Mouse (Mus musculus): ENCODE measurements around the gene Hsd17b11.
"Not testable (repeated sequence)": the region's sequence is repeated elsewhere in the genome, so short reads cannot be mapped to it uniquely, and the experiment has no call there.

Gene Hsd17b11

DNA sequence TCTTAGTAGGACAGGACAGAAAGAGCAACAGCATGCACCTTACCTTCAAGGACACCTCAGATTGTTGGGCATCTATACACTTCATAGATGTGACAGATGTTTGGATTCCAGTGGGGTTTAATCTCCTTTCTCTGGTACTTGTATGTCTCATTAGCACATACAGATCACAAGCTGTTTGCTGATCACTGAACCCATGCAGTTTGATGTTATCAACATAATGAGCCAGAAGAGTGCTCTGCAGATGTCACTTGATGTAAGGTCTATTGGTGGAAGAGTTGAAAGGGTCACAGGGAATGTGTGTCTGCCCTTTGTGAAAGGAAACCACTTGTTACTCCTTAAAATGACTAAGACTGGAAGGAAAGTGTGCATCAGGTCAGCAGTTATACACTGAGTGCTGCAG is 13.3 kb upstream of the Hsd17b11 start:
- no peak for DNase-seq

GRCm38 (mm10) chr5:104032434-104033097 is 10.8 kb upstream of the Hsd17b11 start:
- DNase-seq = no peak

DNA sequence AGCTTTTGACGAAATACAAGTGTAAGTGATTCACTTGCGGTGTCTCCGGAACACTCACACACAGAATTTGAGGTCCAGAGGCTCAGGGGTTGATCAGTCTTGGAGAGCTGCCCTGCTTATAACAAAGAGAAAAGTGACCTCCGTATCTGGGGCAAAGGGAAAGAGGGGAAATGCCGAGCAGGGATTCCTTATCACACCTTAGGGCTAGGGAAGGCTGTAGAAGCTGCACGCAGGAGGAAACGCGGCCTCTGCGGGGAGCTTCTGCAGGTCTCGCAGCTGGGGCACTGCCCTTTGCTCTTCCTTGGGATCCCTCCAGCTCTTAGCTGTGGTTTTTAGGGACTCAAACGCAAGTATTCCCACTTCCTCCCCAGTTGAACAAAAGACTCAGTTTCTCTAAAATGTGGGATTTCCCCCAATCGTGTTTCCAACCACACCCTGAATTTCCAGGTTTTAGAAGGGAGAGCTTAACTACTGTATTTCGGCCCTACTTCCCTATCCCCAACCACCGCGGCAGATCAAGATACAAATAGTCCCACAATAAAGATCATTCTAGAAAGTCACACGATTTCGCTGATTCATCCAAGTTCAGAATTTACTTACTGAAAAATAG is 3.6 kb upstream of the Hsd17b11 start:
- DNase-seq = no peak

DNA sequence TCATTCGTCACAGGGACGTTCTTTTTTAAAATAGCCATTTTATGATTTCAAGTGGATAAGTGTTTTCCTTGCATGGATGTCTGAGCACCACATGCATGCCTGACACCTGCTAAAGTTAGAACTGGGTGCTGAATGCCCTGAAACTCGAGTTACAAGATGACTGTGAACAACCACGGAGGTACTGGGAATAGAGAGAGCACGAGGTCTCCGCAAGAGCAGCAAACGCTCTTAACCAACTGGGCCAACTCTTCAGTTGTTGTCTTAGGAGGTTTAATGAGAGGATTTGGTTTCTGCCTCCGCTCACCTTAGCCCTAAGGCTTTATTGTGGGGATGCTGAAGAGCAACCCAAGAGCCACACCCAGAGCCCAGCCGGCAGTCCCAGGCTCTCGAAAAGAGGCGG is 3.0 kb upstream of the Hsd17b11 start:
- DNase-seq = no peak

DNA sequence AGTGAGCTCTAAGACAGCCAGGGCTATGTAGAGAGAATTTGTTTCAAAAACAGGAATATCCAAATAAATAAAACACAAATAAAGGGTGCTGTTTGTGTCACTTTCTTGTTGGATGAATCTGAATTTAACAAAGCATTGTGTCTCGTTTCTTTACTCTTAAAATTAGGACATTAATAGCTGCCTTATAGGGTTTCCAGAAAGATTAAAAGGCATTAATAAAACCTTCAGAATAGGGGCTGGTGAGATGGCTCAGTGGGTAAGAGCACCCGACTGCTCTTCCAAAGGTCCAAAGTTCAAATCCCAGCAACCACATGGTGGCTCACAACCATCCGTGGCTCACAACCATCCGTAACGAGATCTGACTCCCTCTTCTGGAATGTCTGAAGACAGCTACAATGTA is 2.5 kb upstream of the Hsd17b11 start:
- DNase-seq = not testable (repeated sequence)

- no peak for DNase-seq
These were observed 1.7 kb upstream of the Hsd17b11 start for GRCm38 (mm10) chr5:104023289-104024020.

GRCm38 (mm10) chr5:104022558-104022957 is 839 bp upstream of the Hsd17b11 start:
- DNase-seq = no peak

DNA sequence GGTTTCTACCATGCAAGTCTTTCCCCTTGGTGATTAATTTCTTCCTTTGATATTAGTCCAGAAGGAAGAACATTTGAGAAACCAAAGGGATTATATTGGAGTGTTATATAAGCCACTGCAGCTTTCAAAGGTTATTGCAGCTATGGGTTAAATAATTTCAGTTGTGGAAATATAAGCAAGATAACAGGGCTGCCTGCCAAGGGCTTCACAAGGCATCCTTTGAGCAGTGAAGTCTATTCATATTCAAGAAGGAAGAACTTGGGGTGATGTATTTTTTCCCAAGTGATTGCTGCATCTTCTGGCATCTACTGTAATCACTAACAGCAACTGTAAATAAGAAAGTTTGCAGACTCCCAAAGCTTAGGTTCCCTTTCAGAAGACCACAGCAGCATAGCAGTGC is 10.3 kb downstream of the Hsd17b11 start:
- no peak for DNase-seq

DNA sequence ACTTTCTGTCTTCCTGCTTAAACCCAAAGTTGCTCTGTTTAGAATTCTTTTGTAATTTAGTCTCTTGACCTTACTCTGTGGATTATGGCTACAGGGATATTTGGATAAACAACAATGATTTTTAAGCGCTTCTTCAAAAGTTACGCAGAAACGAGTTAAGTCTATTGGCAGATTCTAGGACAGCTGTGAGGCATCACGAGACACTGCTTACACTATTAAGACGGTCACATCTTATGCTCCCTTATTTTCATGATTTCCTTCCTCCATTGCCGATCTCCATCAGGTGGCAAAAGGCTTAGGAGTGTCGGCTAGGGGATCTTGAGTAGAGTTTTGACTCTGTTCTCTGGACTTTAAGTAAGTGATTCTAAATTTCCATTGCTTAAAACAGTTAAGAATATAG is 11.5 kb downstream of the Hsd17b11 start:
- DNase-seq = no peak

DNA sequence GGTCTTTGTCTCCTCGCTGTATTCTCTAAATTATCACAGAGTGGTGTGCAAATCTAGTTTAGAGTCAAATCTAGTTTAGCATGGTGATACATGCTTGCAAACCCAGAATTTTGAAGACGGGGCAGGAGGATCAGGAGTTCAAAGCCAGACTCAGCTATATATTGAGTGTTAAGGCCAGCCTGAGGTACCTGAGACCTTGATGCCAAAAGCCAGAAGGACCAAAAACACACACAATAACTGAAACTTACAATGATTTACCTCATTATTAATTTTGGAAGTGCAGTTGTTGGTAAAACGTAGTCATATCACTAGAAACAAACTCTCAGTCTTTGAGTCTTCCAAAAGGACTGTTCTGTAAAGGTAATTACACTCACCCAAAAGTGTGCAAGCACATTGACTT is 12.3 kb downstream of the Hsd17b11 start:
- DNase-seq = no peak

DNA sequence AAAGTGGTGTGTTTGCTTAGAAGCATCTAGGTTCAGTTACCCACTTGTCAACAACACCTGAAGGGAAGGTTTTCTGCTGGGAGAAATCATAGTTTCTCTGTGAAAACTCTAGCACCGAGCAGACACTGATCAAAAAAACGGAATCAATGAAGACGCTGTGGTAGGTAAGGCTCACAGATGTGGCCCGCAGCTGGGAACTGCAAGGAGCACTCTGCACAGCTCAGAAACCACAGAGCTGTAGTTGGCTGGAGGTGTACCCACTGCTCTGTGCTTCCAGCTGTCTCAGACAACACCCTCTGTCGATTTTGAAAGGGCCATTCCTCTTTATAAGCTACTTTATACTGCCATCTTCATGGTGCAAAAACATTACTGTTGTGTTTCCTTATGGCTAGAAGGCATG is 13.9 kb downstream of the Hsd17b11 start:
- DNase-seq = no peak

- DNase-seq = no peak
These were observed 14.9 kb downstream of the Hsd17b11 start for GRCm38 (mm10) chr5:104006811-104007210.

- no peak for DNase-seq
These were observed 17.8 kb downstream of the Hsd17b11 start for GRCm38 (mm10) chr5:104003955-104004354.

GRCm38 (mm10) chr5:104003256-104003931 is 18.3 kb downstream of the Hsd17b11 start:
- no peak for DNase-seq

DNA sequence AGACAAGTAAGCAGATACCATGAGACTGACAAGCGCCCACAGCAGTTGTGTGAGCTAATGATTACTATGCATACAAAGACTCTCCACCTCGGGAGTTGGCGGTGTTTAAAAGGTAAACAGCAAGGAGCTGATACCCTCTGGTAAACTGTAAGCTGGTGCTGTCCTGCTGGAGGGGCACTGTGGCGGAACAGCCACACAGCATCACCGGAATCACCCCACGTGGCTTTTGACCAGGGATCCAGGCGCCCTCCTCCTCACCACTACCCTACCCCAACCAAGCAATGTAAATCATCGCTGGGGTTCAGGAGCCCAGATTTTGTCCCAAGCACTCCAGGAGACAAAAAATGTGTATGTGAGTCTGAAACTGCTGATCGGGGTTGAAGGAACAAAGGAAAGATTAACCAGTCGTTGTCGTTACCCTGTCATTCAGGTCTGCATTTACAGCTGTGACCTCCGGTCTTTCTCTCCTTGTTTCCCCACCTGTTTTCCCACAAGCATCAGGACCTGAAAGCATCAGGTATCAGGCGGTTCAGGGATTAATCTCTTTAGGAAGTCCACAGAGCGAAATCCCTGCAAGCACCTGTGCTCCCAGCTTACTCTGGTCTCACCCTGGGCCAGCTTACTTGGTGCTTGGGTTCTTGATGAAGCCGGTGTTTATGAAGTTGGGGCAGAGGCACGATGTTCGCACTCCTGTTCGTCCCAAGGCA is 19.0 kb downstream of the Hsd17b11 start:
- DNase-seq = no peak

DNA sequence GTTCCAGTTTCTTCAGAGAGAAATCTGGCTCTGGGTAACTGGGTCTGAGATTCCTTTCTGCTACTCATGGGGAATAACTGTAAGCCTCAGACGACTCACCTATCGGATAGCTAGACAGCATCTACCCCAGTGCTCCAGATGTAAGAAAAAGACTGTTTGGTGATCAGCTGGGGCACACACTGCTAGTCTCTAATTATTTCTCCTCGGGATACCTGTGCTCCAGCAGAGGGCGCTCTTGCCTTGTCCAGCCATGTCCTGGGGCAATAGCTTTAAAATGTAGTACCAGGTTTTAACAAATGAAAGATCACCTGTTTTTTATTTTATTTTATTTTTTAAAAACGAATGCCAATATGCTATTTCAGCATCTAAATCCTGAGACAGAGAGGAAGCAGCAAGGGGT is 22.0 kb downstream of the Hsd17b11 start:
- peak; percentile 41 for DNase-seq

DNA sequence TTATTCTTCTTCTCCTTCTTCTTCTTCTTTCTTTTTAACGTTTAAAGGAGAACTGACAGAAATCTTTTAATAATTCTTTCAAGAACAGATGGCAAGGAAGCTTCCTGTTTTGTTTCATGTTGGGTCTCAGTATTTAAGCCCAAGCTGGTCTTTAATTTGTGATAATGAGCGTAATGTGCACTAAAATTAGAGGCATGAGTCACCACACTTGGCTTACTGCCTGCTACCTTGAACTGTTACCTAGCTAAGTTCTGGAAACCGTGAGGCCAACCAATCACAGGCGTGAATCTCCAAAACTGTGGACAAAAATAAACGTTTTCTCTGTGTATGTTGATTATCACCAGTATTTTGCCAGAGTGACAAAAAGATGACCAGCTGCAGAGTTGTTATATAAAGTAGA is 23.0 kb downstream of the Hsd17b11 start:
- DNase-seq = no peak

DNA sequence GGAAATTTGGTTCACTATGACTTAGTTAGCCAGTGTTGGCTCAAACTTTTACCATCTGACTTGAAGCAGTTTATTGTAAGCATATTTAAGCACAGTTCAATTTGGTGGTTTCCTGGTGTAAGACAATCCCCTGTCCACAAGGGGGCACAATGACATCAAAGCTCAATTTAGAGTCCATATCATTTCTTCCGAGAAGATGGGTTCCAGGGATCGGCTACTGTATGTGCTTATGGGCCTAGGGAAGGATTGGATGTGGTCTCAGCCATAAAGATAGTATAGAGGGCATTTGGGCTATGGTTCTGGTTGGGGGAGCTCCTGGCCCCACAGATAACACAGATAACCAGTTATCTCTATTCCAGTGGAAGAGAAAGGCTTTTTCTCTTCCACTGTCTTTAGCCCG is 26.5 kb downstream of the Hsd17b11 start:
- no peak for DNase-seq

GRCm38 (mm10) chr5:103994669-103995068 is 27.1 kb downstream of the Hsd17b11 start:
- no peak for DNase-seq

- DNase-seq = no peak
These were observed 28.1 kb downstream of the Hsd17b11 start for GRCm38 (mm10) chr5:103993601-103994000.

GRCm38 (mm10) chr5:103992831-103993230 is 28.9 kb downstream of the Hsd17b11 start:
- DNase-seq = no peak

DNA sequence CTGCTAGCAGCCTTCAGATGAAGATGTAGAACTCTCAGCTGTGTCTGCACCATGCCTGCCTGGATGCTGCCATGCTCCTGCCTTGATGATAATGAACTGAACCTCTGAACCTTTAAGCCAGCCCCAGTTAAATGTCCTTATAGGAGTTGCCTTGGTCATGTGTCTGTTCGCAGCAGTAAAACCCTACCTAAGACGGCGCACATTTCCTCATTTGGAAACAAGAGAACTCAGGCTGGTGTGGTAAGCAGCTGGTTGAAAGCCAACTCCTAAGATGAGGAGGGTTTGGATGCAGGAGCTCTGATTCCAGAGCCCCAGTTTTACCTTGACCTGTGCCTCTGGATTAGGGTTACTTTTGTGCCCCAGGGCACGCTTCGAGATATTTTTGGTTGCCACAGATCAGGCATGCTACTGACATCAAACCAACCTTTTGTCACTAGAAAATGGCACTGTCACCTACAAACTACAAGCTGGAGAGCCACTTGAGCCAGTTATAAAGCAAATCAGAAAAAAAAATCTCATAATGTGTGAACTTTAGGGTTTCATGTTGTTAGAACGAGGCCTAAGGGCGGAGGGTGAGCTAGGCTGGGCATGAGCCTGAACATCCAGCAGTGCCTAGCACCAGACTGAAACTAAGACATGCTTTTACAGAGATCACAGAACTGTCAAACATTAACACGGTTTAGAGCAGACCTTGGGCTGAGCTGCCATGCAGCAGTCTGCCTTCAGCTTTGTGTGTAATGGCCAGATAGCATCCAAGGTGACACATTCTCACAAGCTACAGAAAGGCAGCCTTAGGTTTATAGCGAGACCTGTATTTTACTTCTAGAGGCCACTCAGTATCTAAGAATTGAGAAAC is 40.8 kb downstream of the Hsd17b11 start:
- DNase-seq = peak; percentile 60
